Mouse (Mus musculus): ENCODE data around the gene Spin1. TPM values are rescaled to one million over a fixed set of nuclear protein-coding genes. Genes with fewer than 3 reads are reported as not detected.

Spin1 gene
- total RNA-seq, 2 experiments from 2014 or later: 39.7 to 47.2 TPM

GRCm38 (mm10) chr13:51131179-51131578, 30.5 kb downstream of the Spin1 start:
- peak; percentile 20 for ATAC-seq (replicated peaks; ENCODE audit: poor library complexity, severe bottlenecking)

- ATAC-seq (replicated peaks; ENCODE audit: poor library complexity, severe bottlenecking): peak; percentile 92
Observed at GRCm38 (mm10) chr13:51136315-51136714, 35.6 kb downstream of the Spin1 start.

GRCm38 (mm10) chr13:51136996-51137701, 36.5 kb downstream of the Spin1 start:
- ATAC-seq (replicated peaks; ENCODE audit: poor library complexity, severe bottlenecking): no peak

GRCm38 (mm10) chr13:51137702-51138031, 37.0 kb downstream of the Spin1 start:
- ATAC-seq (replicated peaks; ENCODE audit: poor library complexity, severe bottlenecking): peak; percentile 40

DNA sequence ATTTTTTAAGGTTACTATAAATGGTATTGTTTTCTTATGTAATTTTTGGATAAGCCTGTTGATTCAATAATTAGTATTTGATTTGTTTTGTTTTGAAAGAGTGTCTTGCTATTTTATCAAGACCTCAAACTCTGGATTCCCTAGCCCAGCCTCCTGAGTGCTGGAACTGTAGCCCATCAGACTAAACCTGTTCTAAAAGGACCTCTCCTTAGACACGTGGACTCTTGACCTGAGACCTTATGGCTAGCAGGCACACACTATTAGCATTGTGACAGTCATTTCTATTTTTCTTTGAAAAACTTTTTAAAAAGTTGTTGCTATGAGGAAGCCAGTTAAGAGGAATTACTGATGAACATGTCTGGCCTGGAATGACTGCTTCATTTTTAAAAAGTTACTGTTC, 46.4 kb downstream of the Spin1 start:
- ATAC-seq (replicated peaks; ENCODE audit: poor library complexity, severe bottlenecking): no peak

GRCm38 (mm10) chr13:51152966-51153669, 52.4 kb downstream of the Spin1 start:
- no peak for ATAC-seq (replicated peaks; ENCODE audit: poor library complexity, severe bottlenecking)

- ATAC-seq (replicated peaks; ENCODE audit: poor library complexity, severe bottlenecking): no peak
Observed at GRCm38 (mm10) chr13:51153670-51154030, 53.0 kb downstream of the Spin1 start.

GRCm38 (mm10) chr13:51155178-51156013, 54.7 kb downstream of the Spin1 start:
- no peak for ATAC-seq (replicated peaks; ENCODE audit: poor library complexity, severe bottlenecking)

GRCm38 (mm10) chr13:51156014-51156386, 55.3 kb downstream of the Spin1 start:
- ATAC-seq (replicated peaks; ENCODE audit: poor library complexity, severe bottlenecking): no peak

- no peak for ATAC-seq (replicated peaks; ENCODE audit: poor library complexity, severe bottlenecking)
Observed at GRCm38 (mm10) chr13:51157291-51157690, 56.6 kb downstream of the Spin1 start.

DNA sequence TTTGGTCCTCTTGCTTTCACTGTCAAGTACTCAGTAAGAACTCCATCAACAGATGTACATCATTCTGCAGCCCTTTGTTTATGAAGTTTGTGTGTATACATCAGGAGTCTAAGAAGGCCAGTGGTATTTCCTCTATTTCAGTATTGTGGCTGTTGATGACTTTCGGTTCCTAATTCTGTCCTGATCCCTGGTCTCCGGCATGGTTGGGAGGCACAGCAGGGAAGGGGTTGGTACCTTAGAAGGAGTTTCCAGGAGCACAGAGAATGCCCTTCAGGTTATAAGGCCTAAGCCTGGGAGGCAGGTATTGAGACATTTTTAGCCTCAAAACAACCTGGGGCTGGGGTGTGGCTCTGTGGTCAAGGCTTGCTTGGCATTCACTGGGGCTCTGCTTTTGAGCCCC, 61.0 kb downstream of the Spin1 start:
- ATAC-seq (replicated peaks; ENCODE audit: poor library complexity, severe bottlenecking): peak; percentile 92

DNA sequence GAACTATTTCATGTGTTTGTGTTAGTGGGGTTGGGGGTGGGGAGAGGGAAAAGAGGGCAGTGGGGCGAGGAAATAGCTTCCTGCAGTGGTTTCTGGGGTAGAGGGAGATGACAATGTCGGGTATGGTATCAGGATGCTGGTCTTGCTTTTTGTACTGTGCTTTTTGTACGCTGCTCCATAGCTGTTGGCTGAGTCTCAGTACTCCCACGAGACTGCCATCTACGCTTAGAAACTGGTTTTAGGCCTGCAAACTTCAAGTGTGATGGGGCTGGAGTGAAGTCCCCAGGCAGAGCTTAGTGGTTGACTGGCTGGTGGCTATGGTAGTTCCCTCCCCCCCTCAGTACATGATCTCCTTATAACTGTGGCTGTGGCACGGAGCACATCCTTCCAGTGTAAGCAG, 61.6 kb downstream of the Spin1 start:
- no peak for ATAC-seq (replicated peaks; ENCODE audit: poor library complexity, severe bottlenecking)

DNA sequence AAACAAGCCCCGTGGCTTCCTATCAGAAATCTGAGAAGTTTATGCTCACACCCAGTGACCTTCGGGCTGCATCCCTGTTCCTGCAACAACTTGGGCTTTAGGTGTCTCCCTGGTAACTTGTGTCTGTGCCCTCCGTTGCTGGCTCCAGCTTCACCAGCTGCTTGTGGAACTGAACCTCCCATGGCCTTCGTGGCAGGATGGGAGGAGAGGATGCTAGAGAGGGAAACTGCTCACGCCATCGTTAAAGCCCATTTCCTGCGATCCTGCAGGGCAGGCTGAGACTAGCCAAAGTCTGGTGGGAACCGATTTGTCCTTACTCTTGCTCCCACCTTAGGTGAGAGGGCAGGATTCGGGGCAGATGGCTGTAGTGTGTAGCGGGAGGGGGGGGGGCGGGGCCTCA, 66.0 kb downstream of the Spin1 start:
- ATAC-seq (replicated peaks; ENCODE audit: poor library complexity, severe bottlenecking): no peak

GRCm38 (mm10) chr13:51170215-51170614, 69.5 kb downstream of the Spin1 start:
- no peak for ATAC-seq (replicated peaks; ENCODE audit: poor library complexity, severe bottlenecking)

DNA sequence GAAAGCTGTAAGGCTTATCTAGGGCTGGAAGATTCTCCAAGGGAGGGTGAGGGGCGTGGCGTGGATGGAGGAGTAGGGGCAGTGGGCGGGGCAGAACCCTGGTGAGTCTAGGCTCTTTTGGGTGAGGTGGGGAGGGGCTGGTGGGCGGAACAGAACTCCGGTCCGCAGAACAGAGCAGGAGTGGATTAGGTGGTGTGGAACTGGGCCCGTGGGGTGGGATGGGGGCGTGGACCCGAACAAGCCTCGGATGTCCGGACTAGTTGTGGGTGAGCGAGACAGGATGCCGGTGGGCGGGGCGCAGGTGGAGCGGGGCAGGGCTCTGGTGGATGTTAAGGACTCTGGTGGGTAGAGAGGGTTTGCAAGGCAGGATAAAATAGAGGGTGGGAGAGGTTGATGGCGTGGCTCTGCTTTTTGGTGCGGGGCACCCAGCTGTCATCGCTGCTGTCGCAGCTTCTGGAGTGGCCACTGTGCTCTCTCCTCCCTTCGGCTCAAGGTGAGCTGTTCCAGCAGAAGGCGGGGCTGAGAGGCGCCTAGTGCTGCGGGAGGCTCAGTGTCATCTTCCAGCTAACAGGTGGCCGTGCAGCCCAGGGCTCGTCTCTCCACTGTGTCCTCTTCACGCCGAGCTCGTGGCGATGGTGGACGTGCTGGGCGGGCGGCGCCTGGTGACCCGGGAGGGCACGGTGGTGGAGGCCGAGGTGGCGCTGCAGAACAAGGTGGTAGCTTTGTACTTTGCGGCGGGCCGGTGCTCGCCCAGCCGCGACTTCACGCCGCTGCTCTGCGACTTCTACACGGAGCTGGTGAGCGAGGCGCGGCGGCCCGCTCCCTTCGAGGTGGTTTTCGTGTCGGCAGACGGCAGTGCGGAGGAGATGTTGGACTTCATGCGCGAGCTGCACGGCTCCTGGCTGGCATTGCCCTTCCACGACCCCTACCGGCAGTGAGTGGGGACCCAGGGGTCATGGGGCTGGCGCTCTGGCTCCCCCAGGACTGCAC, 70.3 kb downstream of the Spin1 start, which contains the start of gene Nxnl2:
Gene Nxnl2 (plus strand): TSS at position 332 of the 990 bp plus-strand sequence.
- peak; percentile 78 for ATAC-seq (replicated peaks; ENCODE audit: poor library complexity, severe bottlenecking)

DNA sequence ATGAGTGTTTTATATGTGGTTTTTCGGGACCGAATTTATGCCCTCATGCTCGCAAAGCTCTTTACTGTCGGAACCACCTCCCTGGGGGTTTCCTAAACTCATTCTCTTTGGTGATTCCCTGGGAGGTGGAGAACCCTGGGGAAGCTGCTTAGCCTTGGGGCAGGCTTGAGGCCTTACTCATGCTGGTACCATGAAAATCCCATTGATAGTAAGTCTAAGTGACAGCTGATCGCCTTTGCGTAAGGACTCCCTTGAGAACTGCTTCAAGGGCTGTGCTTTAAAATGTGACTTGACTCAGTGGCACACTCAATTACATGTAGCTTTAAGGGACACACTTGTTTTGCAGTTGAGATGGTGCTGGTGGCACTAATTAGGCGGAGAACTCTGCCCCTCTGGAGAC, 71.9 kb downstream of the Spin1 start:
- no peak for ATAC-seq (replicated peaks; ENCODE audit: poor library complexity, severe bottlenecking)

- no peak for ATAC-seq (replicated peaks; ENCODE audit: poor library complexity, severe bottlenecking)
Observed at GRCm38 (mm10) chr13:51178932-51179331, 78.3 kb downstream of the Spin1 start.

DNA sequence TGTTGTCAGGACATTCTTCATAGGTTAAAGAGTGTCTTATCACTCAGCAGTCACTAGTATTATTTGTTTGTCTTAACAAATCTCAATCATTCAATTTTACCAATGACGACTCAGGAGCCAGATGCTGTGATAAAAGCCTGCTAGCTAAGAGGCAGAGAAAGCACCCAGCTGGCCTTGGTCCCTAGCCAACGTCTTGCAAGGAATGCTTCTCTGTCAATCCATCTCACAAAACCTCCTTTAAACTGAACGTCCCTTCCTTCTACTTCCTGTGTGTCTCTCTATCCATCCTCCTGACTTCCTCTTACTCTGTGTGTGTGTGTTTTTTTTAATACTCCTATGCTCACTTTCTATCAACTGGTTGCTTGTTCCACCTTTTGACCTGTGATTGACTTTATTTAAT, 78.7 kb downstream of the Spin1 start:
- ATAC-seq (replicated peaks; ENCODE audit: poor library complexity, severe bottlenecking): no peak

GRCm38 (mm10) chr13:51182236-51182635, 81.6 kb downstream of the Spin1 start:
- no peak for ATAC-seq (replicated peaks; ENCODE audit: poor library complexity, severe bottlenecking)

- no peak for ATAC-seq (replicated peaks; ENCODE audit: poor library complexity, severe bottlenecking)
Observed at GRCm38 (mm10) chr13:51184896-51185295, 84.2 kb downstream of the Spin1 start.

Data from granulocyte monocyte progenitor cell, adult 5-6 weeks (primary cell).